Comparison of ENCODE assay signal across 25 mouse cellular contexts in genomic region chr17:83906751-83907537, GRCm38 (mm10). TPM values are rescaled to one million over a fixed set of nuclear protein-coding genes. Genes with fewer than 3 reads are reported as not detected.
A peak's percentile ranks its signal among the peaks of the same experiment; 100 is the strongest.
DNase-seq lines count a peak whose midpoint lies in the region; ATAC-seq and TF ChIP-seq lines count a peak whose summit lies in the region.
"Had no signal": no experiment of that assay in that cellular context is flagged by ENCODE, and none has a peak within 500 bp of the region (broad histone marks: within the 10 kb centered on the region; RNA-seq: fewer than 3 reads in every experiment).

No protein-coding gene starts in this region.

- H3K36me3 ChIP-seq in liver, embryonic 13.5 days, result no peaks in the 10 kb centered on the region
- H3K36me3 ChIP-seq: heart, embryonic 10.5 days; kidney, embryonic 15.5 days; limb, embryonic 15.5 days; lung, embryonic 15.5 days; midbrain, embryonic 12.5 days; neural tube, embryonic 12.5 days had no signal

- 15% methylated on average over 12 of the region's 12 CpGs for WGBS in liver, embryonic 13.5 days (ENCODE audit: insufficient replicate concordance)

- peak; percentile 69 for ATAC-seq in liver, embryonic 13.5 days (ENCODE audit: low read depth)
- ATAC-seq: forebrain, embryonic 13.5 days; intestine, postnatal 0 days; Patski had no signal

- H3K4me1 ChIP-seq in liver, embryonic 13.5 days (replicated peaks), result peaks cover 49% of the 10 kb centered on the region
- H3K4me1 ChIP-seq: forebrain, embryonic 13.5 days; midbrain, embryonic 12.5 days; neural tube, embryonic 12.5 days had no signal

- peak overlapping the region; percentile 46 for H3K27ac ChIP-seq in gastrocnemius, adult 2 months
- no peak overlapping the region for H3K27ac ChIP-seq in liver, embryonic 13.5 days
- H3K27ac ChIP-seq: forebrain, embryonic 13.5 days; heart, embryonic 10.5 days; hindbrain, embryonic 14.5 days; kidney, embryonic 15.5 days; limb, embryonic 15.5 days; lung, embryonic 15.5 days; macrophage; midbrain, embryonic 12.5 days; neural tube, embryonic 12.5 days had no signal

- intact Hi-C loops in gastrocnemius, adult 2 months (cut with DNase I), result loop anchor here (10.0 kb wide), 1 partner anchor 208 kb away; no protein-coding TSS in a partner anchor
- intact Hi-C loops in left cerebral cortex, postnatal 4 days (cut with DNase I), result no loop called here

- peak; percentile 7 for DNase-seq in gastrocnemius, adult 2 months
- DNase-seq in gastrocnemius, adult 18-20 months (ENCODE audit: low spot score), result no peak
- peak; percentile 48 for DNase-seq in CD4-positive, CD25-positive, alpha-beta regulatory T cell, adult 2 months (ENCODE audit: low read depth, low spot score)
- DNase-seq in c-Kit-positive CD71-positive TER-119-negative erythroid progenitor cells, embryonic 14.5 days (ENCODE audit: low read depth), result peak; percentile 43
- no peak for DNase-seq in liver, embryonic 13.5 days
- no peak for DNase-seq in layer of hippocampus, adult 8-10 months (ENCODE audit: low spot score in 2 of 2)
- DNase-seq in ovary, adult 18-20 months (ENCODE audit: low spot score), result no peak
- no peak for DNase-seq in left cerebral cortex, postnatal 4 days
- DNase-seq: cerebellum, adult 2 months; cerebellum, postnatal 36 days; heart, postnatal 10 days; layer of hippocampus, postnatal 36 days; right cerebral cortex, adult 18-20 months; thymus, postnatal 4 days had no signal

- no peak overlapping the region for H3K4me3 ChIP-seq in gastrocnemius, adult 2 months
- H3K4me3 ChIP-seq in liver, embryonic 13.5 days (replicated peaks), result no peak overlapping the region
- H3K4me3 ChIP-seq: forebrain, embryonic 13.5 days; heart, embryonic 10.5 days; kidney, embryonic 15.5 days; limb, embryonic 15.5 days; lung, embryonic 15.5 days; midbrain, embryonic 12.5 days; neural tube, embryonic 12.5 days had no signal

- no peak for TF ChIP-seq CTCF in gastrocnemius, adult 2 months (IDR thresholded peaks at IDR 0.05)

- H3K9ac ChIP-seq in liver, embryonic 13.5 days, result no peak overlapping the region
- H3K9ac ChIP-seq: forebrain, embryonic 13.5 days; hindbrain, embryonic 14.5 days; kidney, embryonic 15.5 days; limb, embryonic 15.5 days; lung, embryonic 15.5 days; midbrain, embryonic 12.5 days; neural tube, embryonic 12.5 days had no signal

- H3K27me3 ChIP-seq in liver, embryonic 13.5 days, result peaks cover 5% of the 10 kb centered on the region; the same call in 1 of the 2 replicates
- H3K27me3 ChIP-seq: forebrain, embryonic 13.5 days; kidney, embryonic 15.5 days; limb, embryonic 15.5 days; lung, embryonic 15.5 days; neural tube, embryonic 12.5 days; Patski had no signal

- no peaks in the 10 kb centered on the region for H3K9me3 ChIP-seq in liver, embryonic 13.5 days (replicated peaks)
- H3K9me3 ChIP-seq: forebrain, embryonic 13.5 days; heart, embryonic 10.5 days; kidney, embryonic 15.5 days; limb, embryonic 15.5 days; lung, embryonic 15.5 days; midbrain, embryonic 12.5 days; neural tube, embryonic 12.5 days had no signal

- 0 out of 2 replicates have a peak overlapping the region, but pooled peaks have one; percentile 2 for H3K4me2 ChIP-seq in liver, embryonic 13.5 days
- H3K4me2 ChIP-seq: forebrain, embryonic 13.5 days; hindbrain, embryonic 14.5 days; kidney, embryonic 15.5 days; limb, embryonic 15.5 days; lung, embryonic 15.5 days; midbrain, embryonic 12.5 days; neural tube, embryonic 12.5 days had no signal

RNA-seq across cellular contexts. Expression of gene Haao, which starts 59.2 kb away (rescaled TPM):
- total RNA-seq in gastrocnemius, adult 2 months (2021), result not detected
- under 1 TPM in 1 of 2 experiments, not detected in 1; 0.38 TPM for total RNA-seq in gastrocnemius, adult 18-20 months (2021)
- 16.2 and 17.1 TPM in 2 replicates for polyA plus RNA-seq in liver, embryonic 13.5 days (2015; fragmentation: Nextera tagmentation; extraction: Ambion mirVana)
- total RNA-seq in layer of hippocampus, adult 8-10 months (2022), result 1 to 10 TPM in 2 of 4 experiments, not detected in 2; 1.9 to 2.8 TPM
- total RNA-seq in left cerebral cortex, postnatal 4 days (2021), result under 1 TPM in 1 of 2 experiments, not detected in 1; 0.20 TPM
- total RNA-seq: heart, postnatal 10 days; layer of hippocampus, postnatal 36 days had no signal
- polyA plus RNA-seq: forebrain, embryonic 13.5 days; hindbrain, embryonic 14.5 days; neural tube, embryonic 12.5 days; Patski had no signal

Comparison
In these comparisons a context has a peak if more than half of its experiments do, and no peak if none do; other contexts are left out.
1. DNase-seq: peak in gastrocnemius, adult 2 months (single experiment), CD4-positive, CD25-positive, alpha-beta regulatory T cell, adult 2 months (single experiment) and c-Kit-positive CD71-positive TER-119-negative erythroid progenitor cells, embryonic 14.5 days (single experiment); none in gastrocnemius, adult 18-20 months (single experiment), liver, embryonic 13.5 days (single experiment), layer of hippocampus, adult 8-10 months (0 of 2), ovary, adult 18-20 months (single experiment) and left cerebral cortex, postnatal 4 days (single experiment).